In genomic region chr13:63901714-63902597, GRCm38 (mm10) we compare ENCODE assay signal across 9 mouse cellular contexts.
DNase-seq lines count a peak whose midpoint lies in the region; ATAC-seq and TF ChIP-seq lines count a peak whose summit lies in the region.
"Had no signal": no experiment of that assay in that cellular context is flagged by ENCODE, and none has a peak within 500 bp of the region (broad histone marks: within the 10 kb centered on the region; RNA-seq: fewer than 3 reads in every experiment).

No protein-coding gene starts in this region.

- peak overlapping the region; percentile 39 for H3K9ac ChIP-seq in ES-Bruce4 (ENCODE audit: low read depth, poor library complexity, severe bottlenecking)
- H3K9ac ChIP-seq in forebrain, embryonic 11.5 days (ENCODE audit: low read length), result peak overlapping the region; percentile 18; the same call in 1 of the 2 replicates
- H3K9ac ChIP-seq in heart, embryonic 15.5 days, result peak overlapping the region; percentile 46

- TF ChIP-seq POLR2A in ES-Bruce4 (IDR thresholded peaks at IDR 0.05; ENCODE audit: insufficient read depth, low read length), result no peak
- no peak for TF ChIP-seq POLR2A in small intestine, adult 2 months (IDR thresholded peaks at IDR 0.05; ENCODE audit: low read depth, low read length)

- ATAC-seq in forebrain, embryonic 11.5 days (replicated peaks; ENCODE audit: low FRiP score), result peak; percentile 21; the same call in 1 of the 2 replicates
- ATAC-seq in heart, embryonic 15.5 days (replicated peaks; ENCODE audit: insufficient number of reproducible peaks, insufficient read depth, low FRiP score, low read depth), result peak; percentile 60

- H3K4me1 ChIP-seq in ES-Bruce4 (ENCODE audit: control insufficient read depth, insufficient read depth, low read length), result no peaks in the 10 kb centered on the region
- H3K4me1 ChIP-seq in forebrain, embryonic 11.5 days (replicated peaks; ENCODE audit: control insufficient read depth, insufficient read depth, low read length), result peaks cover 8% of the 10 kb centered on the region
- H3K4me1 ChIP-seq in heart, embryonic 15.5 days (replicated peaks), result peaks cover 19% of the 10 kb centered on the region
- H3K4me1 ChIP-seq in small intestine, adult 2 months (ENCODE audit: control insufficient read depth, insufficient read depth, insufficient read length, low read length), result 0 out of 2 replicates have a peak, but pooled peaks cover 3% of the 10 kb centered on the region

- H3K9me3 ChIP-seq in ES-Bruce4 (replicated peaks; ENCODE audit: control insufficient read depth, insufficient read depth, low read length, poor library complexity, severe bottlenecking), result no peaks in the 10 kb centered on the region
- H3K9me3 ChIP-seq in forebrain, embryonic 11.5 days (ENCODE audit: control insufficient read depth, low read length), result no peaks in the 10 kb centered on the region
- H3K9me3 ChIP-seq in heart, embryonic 15.5 days (replicated peaks), result no peaks in the 10 kb centered on the region

- intact Hi-C loops in left cerebral cortex, adult 2 months (cut with DNase I), result loop anchor here (2.0 to 5.0 kb wide), 2 partner anchors 120 to 135 kb away; no protein-coding TSS in a partner anchor

- peaks cover 4% of the 10 kb centered on the region; the same call in 1 of the 2 replicates for H3K36me3 ChIP-seq in ES-Bruce4 (ENCODE audit: control insufficient read depth, insufficient read depth, low read length, poor library complexity, severe bottlenecking)
- no peaks in the 10 kb centered on the region for H3K36me3 ChIP-seq in forebrain, embryonic 11.5 days (ENCODE audit: control insufficient read depth, insufficient read depth, low read length)
- H3K36me3 ChIP-seq in heart, embryonic 15.5 days, result no peaks in the 10 kb centered on the region; the same call in 1 of the 2 replicates
- H3K36me3 ChIP-seq in small intestine, adult 2 months (ENCODE audit: control insufficient read depth, insufficient read depth, low read length), result peaks cover 6% of the 10 kb centered on the region; the same call in 1 of the 2 replicates

- no peaks in the 10 kb centered on the region for H3K27me3 ChIP-seq in ES-Bruce4 (ENCODE audit: control insufficient read depth, insufficient read depth, low read length, poor library complexity, severe bottlenecking)
- peaks cover 6% of the 10 kb centered on the region for H3K27me3 ChIP-seq in forebrain, embryonic 11.5 days (ENCODE audit: control insufficient read depth, insufficient read depth, low read length)
- H3K27me3 ChIP-seq in heart, embryonic 15.5 days, result no peaks in the 10 kb centered on the region
- H3K27me3 ChIP-seq in small intestine, adult 2 months (ENCODE audit: control insufficient read depth, insufficient read depth, low read length), result no peaks in the 10 kb centered on the region

- peak; percentile 30 to 51 for DNase-seq in adrenal gland, postnatal 36 days
- DNase-seq in forebrain, embryonic 11.5 days (ENCODE audit: low spot score), result peak; percentile 58
- peak; percentile 23 to 44 for DNase-seq in left cerebral cortex, adult 2 months (ENCODE audit: extremely low spot score in 1 of 2, low spot score in 2 of 2)
- DNase-seq in lung, postnatal 4 days, result peak; percentile 56 to 74
- no peak for DNase-seq in thymus, postnatal 10 days (ENCODE audit: low spot score in 2 of 2)

- no peak overlapping the region for H3K27ac ChIP-seq in ES-Bruce4 (ENCODE audit: insufficient read depth, low read length)
- no peak overlapping the region for H3K27ac ChIP-seq in forebrain, embryonic 11.5 days (ENCODE audit: low read depth, low read length)
- H3K27ac ChIP-seq in heart, embryonic 15.5 days, result peak overlapping the region; percentile 54
- H3K27ac ChIP-seq in left cerebral cortex, adult 2 months, result peak overlapping the region; percentile 76
- H3K27ac ChIP-seq in small intestine, adult 2 months (ENCODE audit: insufficient read depth, low read depth, low read length), result no peak overlapping the region
- H3K27ac ChIP-seq: macrophage had no signal

- TF ChIP-seq CTCF in ES-Bruce4 (IDR thresholded peaks at IDR 0.05; ENCODE audit: low read depth, low read length), result no peak
- no peak for TF ChIP-seq CTCF in left cerebral cortex, adult 2 months (IDR thresholded peaks at IDR 0.05)
- TF ChIP-seq CTCF in small intestine, adult 2 months (IDR thresholded peaks at IDR 0.05; ENCODE audit: extremely low read depth, insufficient read length, insufficient replicate concordance, low read depth, low read length), result no peak

- WGBS in forebrain, embryonic 11.5 days, result 13% methylated on average over 28 of the region's 28 CpGs
- 12% methylated on average over 28 of the region's 28 CpGs for WGBS in heart, embryonic 15.5 days
- 70% methylated on average over 28 of the region's 28 CpGs for WGBS in small intestine, adult 2 months

- H3K4me2 ChIP-seq in forebrain, embryonic 11.5 days (ENCODE audit: low read depth, low read length, severe bottlenecking), result peak overlapping the region; percentile 49
- H3K4me2 ChIP-seq in heart, embryonic 15.5 days, result peak overlapping the region; percentile 90

- peak overlapping the region; percentile 33 for H3K4me3 ChIP-seq in ES-Bruce4 (ENCODE audit: low read depth, low read length)
- H3K4me3 ChIP-seq in forebrain, embryonic 11.5 days (ENCODE audit: low read depth, low read length), result peak overlapping the region; percentile 16
- H3K4me3 ChIP-seq in heart, embryonic 15.5 days, result peak overlapping the region; percentile 47
- H3K4me3 ChIP-seq in left cerebral cortex, adult 2 months, result peak overlapping the region; percentile 38
- H3K4me3 ChIP-seq in small intestine, adult 2 months (ENCODE audit: low read depth, low read length), result peak overlapping the region; percentile 8; the same call in 1 of the 2 replicates

- TF ChIP-seq EP300 in ES-Bruce4 (IDR thresholded peaks at IDR 0.05; ENCODE audit: insufficient read depth, low read depth, low read length), result no peak

Comparison
In these comparisons a context has a peak if more than half of its experiments do, and no peak if none do; other contexts are left out.
1. H3K27ac ChIP-seq: peak in heart, embryonic 15.5 days (single experiment) and left cerebral cortex, adult 2 months (single experiment); none in ES-Bruce4 (single experiment), forebrain, embryonic 11.5 days (single experiment) and small intestine, adult 2 months (single experiment).
2. DNase-seq: peak in adrenal gland, postnatal 36 days (2 of 2), forebrain, embryonic 11.5 days (single experiment), left cerebral cortex, adult 2 months (2 of 2) and lung, postnatal 4 days (2 of 2); none in thymus, postnatal 10 days (0 of 2).
3. Peak in every context shown above with its lines, with median percentiles within 50 percentile points of each other: H3K4me3 ChIP-seq and H3K9ac ChIP-seq.